Mouse (Mus musculus): ENCODE data around the gene Cdc42ep2.
A peak's percentile ranks its signal among the peaks of the same experiment; 100 is the strongest.

The Cdc42ep2 gene

DNA sequence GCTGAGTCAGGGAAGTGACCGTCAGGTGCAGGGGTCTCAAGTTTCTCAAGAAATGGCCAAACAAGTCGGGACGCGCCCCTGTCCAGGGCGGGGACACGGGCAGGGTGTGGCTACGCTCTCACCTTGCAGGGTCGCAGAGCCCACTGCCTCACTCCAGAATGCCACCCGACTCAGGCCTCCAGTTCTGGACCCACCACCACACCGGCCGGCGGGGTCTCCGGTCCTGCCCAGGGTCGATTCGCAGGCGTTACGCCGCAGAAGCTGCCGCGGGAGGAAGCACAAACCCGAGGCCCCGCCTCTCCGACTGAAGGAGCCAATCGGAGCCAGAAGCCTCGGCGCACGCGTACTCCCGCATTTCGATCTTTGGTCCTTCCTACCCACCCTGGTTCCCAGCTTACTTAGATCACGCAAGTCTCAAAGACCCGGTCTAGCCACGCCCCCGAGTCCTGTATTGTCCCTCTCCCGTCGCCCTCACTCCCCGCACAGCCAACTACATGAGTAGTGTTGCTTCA is 49.6 kb downstream of the Cdc42ep2 start, which contains the start of gene Frmd8:
Frmd8 (minus strand) TSS at position 306 of the 512 bp plus-strand sequence.
- DNase-seq (ENCODE audit: low spot score in 2 of 2): peak; percentile 84 to 89

DNA sequence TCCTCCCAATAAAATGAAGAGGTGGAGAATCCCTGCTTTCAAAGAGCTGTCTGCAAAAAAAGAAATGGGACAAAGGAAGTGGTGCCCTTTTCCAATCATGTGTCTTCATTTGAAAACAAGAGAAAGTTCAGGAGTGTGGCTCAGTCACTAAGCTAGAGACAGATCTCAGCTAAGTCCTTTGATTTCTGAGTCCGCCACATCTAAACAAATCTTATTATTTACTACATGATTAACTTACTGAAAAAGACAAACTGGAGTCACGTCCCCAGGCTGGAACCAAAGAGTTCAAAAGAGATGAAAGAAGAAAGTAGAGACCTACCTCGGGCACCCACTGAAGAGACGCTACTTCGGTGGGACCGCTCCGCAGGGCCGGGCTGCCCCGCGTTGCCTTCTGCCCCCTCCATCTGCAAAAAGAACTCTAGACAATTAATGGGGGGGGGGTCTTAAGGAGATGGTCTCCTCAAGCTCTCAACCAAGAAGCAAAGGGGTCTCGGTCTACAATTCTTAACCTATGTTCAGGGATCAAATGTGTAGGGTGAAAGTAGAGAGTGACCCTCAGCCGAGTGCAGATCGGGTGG is 50.1 kb downstream of the Cdc42ep2 start:
- DNase-seq (ENCODE audit: low spot score in 2 of 2): no peak

DNA sequence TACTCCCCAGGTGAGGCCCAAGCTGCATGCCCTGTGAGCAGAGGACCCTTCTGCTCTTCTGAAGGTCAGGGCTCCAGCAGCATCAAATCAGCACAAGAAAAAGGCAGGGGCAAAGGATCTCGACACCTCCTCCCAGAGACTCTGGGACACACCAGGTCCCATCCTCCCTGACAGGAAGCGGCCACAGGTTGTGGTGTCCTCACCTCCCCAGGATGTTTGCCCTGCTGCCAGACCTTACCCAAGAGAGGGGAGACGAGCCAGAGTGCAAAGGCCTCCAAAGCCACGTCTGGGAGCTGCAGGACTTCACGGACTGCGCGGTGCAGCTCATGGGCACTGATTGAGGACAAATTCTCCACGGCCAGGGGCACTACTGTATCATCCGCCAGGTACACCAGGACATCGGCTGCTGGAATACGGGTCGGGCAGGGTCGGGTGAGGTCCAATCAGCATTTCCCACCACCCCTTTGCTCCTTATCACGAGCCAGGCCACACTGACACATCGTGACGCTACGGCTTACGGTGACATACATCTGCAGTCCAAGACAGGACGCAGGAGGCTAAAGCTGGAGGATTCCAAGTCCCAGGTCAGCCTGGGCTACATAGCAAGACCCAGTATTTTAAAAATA is 51.6 kb downstream of the Cdc42ep2 start:
- no peak for DNase-seq (ENCODE audit: low spot score in 2 of 2)

GRCm38 (mm10) chr19:5872528-5872927 is 52.1 kb downstream of the Cdc42ep2 start:
- DNase-seq (ENCODE audit: low spot score in 2 of 2): no peak

- no peak for DNase-seq (ENCODE audit: low spot score in 2 of 2)
These were observed 52.9 kb downstream of the Cdc42ep2 start for GRCm38 (mm10) chr19:5871683-5872082.

DNA sequence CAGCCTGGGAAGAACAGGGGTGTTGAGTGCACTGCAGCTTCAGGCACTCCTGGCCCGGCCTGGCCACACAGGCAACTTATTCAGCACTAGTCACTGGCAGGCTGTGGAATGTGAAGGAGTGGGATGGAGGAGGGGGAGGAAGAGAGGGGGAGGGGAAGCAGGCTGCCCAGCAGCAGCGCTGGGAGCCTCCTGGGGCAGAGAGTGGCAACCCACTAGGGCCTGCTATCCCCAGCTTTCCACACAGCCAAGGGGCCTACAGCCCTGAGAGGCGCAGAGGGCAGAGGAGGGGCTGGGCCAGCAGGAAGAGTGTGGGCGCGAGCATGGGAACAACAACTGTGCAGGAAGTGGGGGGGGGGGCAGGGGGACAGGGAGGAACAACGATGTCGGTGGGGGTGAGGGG is 53.3 kb downstream of the Cdc42ep2 start:
- DNase-seq (ENCODE audit: low spot score in 2 of 2): no peak

- DNase-seq (ENCODE audit: low spot score in 2 of 2): no peak
These were observed 56.5 kb downstream of the Cdc42ep2 start for GRCm38 (mm10) chr19:5868096-5868495.

Data from cerebellum, postnatal 4 days (tissue).